Mouse (Mus musculus): Measurements from ENCODE around the gene Smagp. TPM values are rescaled to one million over a fixed set of nuclear protein-coding genes. Genes with fewer than 3 reads are reported as not detected.

Smagp gene
- total RNA-seq, 2 experiments from 2014 or later, result 20.5 to 25.8 TPM

- intact Hi-C loops (cut with DNase I), result no loop called here
- no peak for DNase-seq
These were observed 30.1 kb upstream of the Smagp start for GRCm38 (mm10) chr15:100666851-100667250.

GRCm38 (mm10) chr15:100666219-100666696 lies 29.5 kb upstream of the Smagp start:
- intact Hi-C loops (cut with DNase I), result no loop called here
- peak; percentile 31 to 41 for DNase-seq

- no peak for DNase-seq
- intact Hi-C loops (cut with DNase I), result no loop called here
These were observed 28.9 kb upstream of the Smagp start for GRCm38 (mm10) chr15:100665411-100666218.

GRCm38 (mm10) chr15:100664813-100665274 lies 28.1 kb upstream of the Smagp start:
- DNase-seq, result no peak
- intact Hi-C loops (cut with DNase I), result no loop called here

GRCm38 (mm10) chr15:100660805-100661204 lies 24.1 kb upstream of the Smagp start:
- DNase-seq, result no peak
- intact Hi-C loops (cut with DNase I), result no loop called here

- DNase-seq, result no peak
- intact Hi-C loops (cut with DNase I), result no loop called here
These were observed 23.6 kb upstream of the Smagp start for GRCm38 (mm10) chr15:100660306-100660705.

GRCm38 (mm10) chr15:100655201-100655600 lies 18.5 kb upstream of the Smagp start:
- intact Hi-C loops (cut with DNase I), result no loop called here
- DNase-seq, result no peak

GRCm38 (mm10) chr15:100654271-100654670 lies 17.5 kb upstream of the Smagp start:
- intact Hi-C loops (cut with DNase I), result no loop called here
- no peak for DNase-seq

- no peak for DNase-seq
- intact Hi-C loops (cut with DNase I), result no loop called here
These were observed 14.9 kb upstream of the Smagp start for GRCm38 (mm10) chr15:100651610-100652009.

- intact Hi-C loops (cut with DNase I), result no loop called here
These were observed 13.4 kb upstream of the Smagp start for GRCm38 (mm10) chr15:100650111-100650510.

GRCm38 (mm10) chr15:100646161-100646560 lies 9.4 kb upstream of the Smagp start:
- intact Hi-C loops (cut with DNase I), result no loop called here
- no peak for DNase-seq

More at GRCm38 (mm10) chr15:100650111-100650510, 13.4 kb upstream of the Smagp start:
- no peak for DNase-seq

- no peak for DNase-seq
- intact Hi-C loops (cut with DNase I), result no loop called here
These were observed 5.7 kb upstream of the Smagp start for GRCm38 (mm10) chr15:100642451-100642850.

GRCm38 (mm10) chr15:100641226-100641810 lies 4.6 kb upstream of the Smagp start:
- no peak for DNase-seq
- intact Hi-C loops (cut with DNase I), result no loop called here

GRCm38 (mm10) chr15:100639972-100640750 lies 3.4 kb upstream of the Smagp start:
- peak in 1 of 2 experiments; percentile 7 for DNase-seq
- intact Hi-C loops (cut with DNase I), result loop anchor here (5.0 kb wide), 1 partner anchor 42 kb away; no protein-coding TSS in a partner anchor

GRCm38 (mm10) chr15:100637661-100638060 lies 921 bp upstream of the Smagp start:
- intact Hi-C loops (cut with DNase I), result loop anchor here (2.0 to 5.0 kb wide), 2 partner anchors 19 to 45 kb away; no protein-coding TSS in a partner anchor
- peak; percentile 50 to 68 for DNase-seq

GRCm38 (mm10) chr15:100635851-100636645 lies 692 bp downstream of the Smagp start:
- DNase-seq, result no peak
- intact Hi-C loops (cut with DNase I), result loop anchor here (2.0 to 5.0 kb wide), 2 partner anchors 17 to 46 kb away; no protein-coding TSS in a partner anchor

GRCm38 (mm10) chr15:100635239-100635638 lies 1.5 kb downstream of the Smagp start:
- DNase-seq, result no peak
- intact Hi-C loops (cut with DNase I), result loop anchor here (5.0 kb wide), 1 partner anchor 47 kb away; no protein-coding TSS in a partner anchor

GRCm38 (mm10) chr15:100633341-100633740 lies 3.4 kb downstream of the Smagp start:
- intact Hi-C loops (cut with DNase I), result no loop called here
- DNase-seq, result no peak

GRCm38 (mm10) chr15:100632323-100632722 lies 4.4 kb downstream of the Smagp start:
- intact Hi-C loops (cut with DNase I), result no loop called here
- no peak for DNase-seq
